Mouse (Mus musculus): Measurements from ENCODE around the gene AI597479.
"Not testable (repeated sequence)": the region's sequence is repeated elsewhere in the genome, so short reads cannot be mapped to it uniquely, and the experiment has no call there.

The AI597479 gene

GRCm38 (mm10) chr1:43122616-43123015 is 24.1 kb downstream of the AI597479 start:
- intact Hi-C loops (cut with DNase I) = no loop called here

GRCm38 (mm10) chr1:43124726-43125125 is 26.2 kb downstream of the AI597479 start:
- intact Hi-C loops (cut with DNase I) = no loop called here

GRCm38 (mm10) chr1:43127196-43127595 is 28.7 kb downstream of the AI597479 start:
- intact Hi-C loops (cut with DNase I) = no loop called here

- intact Hi-C loops (cut with DNase I) = no loop called here
These were observed 29.5 kb downstream of the AI597479 start for GRCm38 (mm10) chr1:43127820-43128610.

- intact Hi-C loops (cut with DNase I) = no loop called here
These were observed 31.9 kb downstream of the AI597479 start for GRCm38 (mm10) chr1:43130219-43130981.

GRCm38 (mm10) chr1:43131591-43131990 is 33.1 kb downstream of the AI597479 start:
- intact Hi-C loops (cut with DNase I) = no loop called here

GRCm38 (mm10) chr1:43136488-43137029 is 38.0 kb downstream of the AI597479 start:
- intact Hi-C loops (cut with DNase I) = not testable (repeated sequence)

GRCm38 (mm10) chr1:43137334-43137733 is 38.8 kb downstream of the AI597479 start:
- intact Hi-C loops (cut with DNase I) = no loop called here

- intact Hi-C loops (cut with DNase I) = no loop called here
These were observed 39.8 kb downstream of the AI597479 start for GRCm38 (mm10) chr1:43138268-43138812.

- intact Hi-C loops (cut with DNase I) = loop anchor here (1.0 kb wide), 1 partner anchor 125 kb away; no protein-coding TSS in a partner anchor
These were observed 41.2 kb downstream of the AI597479 start for GRCm38 (mm10) chr1:43139587-43140266.

GRCm38 (mm10) chr1:43141555-43141961 is 43.0 kb downstream of the AI597479 start:
- intact Hi-C loops (cut with DNase I) = no loop called here

- intact Hi-C loops (cut with DNase I) = loop anchor here (1.0 kb wide), 1 partner anchor 121 kb away; no protein-coding TSS in a partner anchor
These were observed 44.3 kb downstream of the AI597479 start for GRCm38 (mm10) chr1:43142849-43143248.

- intact Hi-C loops (cut with DNase I) = loop anchor here (1.0 kb wide), 1 partner anchor 121 kb away; no protein-coding TSS in a partner anchor
These were observed 44.8 kb downstream of the AI597479 start for GRCm38 (mm10) chr1:43143284-43143683.

- intact Hi-C loops (cut with DNase I) = loop anchor here (1.0 kb wide), 1 partner anchor 121 kb away; no protein-coding TSS in a partner anchor
These were observed 45.3 kb downstream of the AI597479 start for GRCm38 (mm10) chr1:43143791-43144190.

GRCm38 (mm10) chr1:43144338-43144906 is 45.9 kb downstream of the AI597479 start:
- intact Hi-C loops (cut with DNase I) = no loop called here

GRCm38 (mm10) chr1:43145388-43145787 is 46.9 kb downstream of the AI597479 start:
- intact Hi-C loops (cut with DNase I) = no loop called here

- intact Hi-C loops (cut with DNase I) = no loop called here
These were observed 49.0 kb downstream of the AI597479 start for GRCm38 (mm10) chr1:43147474-43147873.

- intact Hi-C loops (cut with DNase I) = no loop called here
These were observed 51.7 kb downstream of the AI597479 start for GRCm38 (mm10) chr1:43150225-43150624.

- intact Hi-C loops (cut with DNase I) = no loop called here
These were observed 54.1 kb downstream of the AI597479 start for GRCm38 (mm10) chr1:43152626-43153025.

- intact Hi-C loops (cut with DNase I) = no loop called here
These were observed 55.0 kb downstream of the AI597479 start for GRCm38 (mm10) chr1:43153538-43153937.

- intact Hi-C loops (cut with DNase I) = no loop called here
These were observed 56.0 kb downstream of the AI597479 start for GRCm38 (mm10) chr1:43154491-43154890.
